Mouse (Mus musculus) right cerebral cortex, postnatal 10 days (tissue): Measurements from ENCODE around the gene Ifitm5.
A peak's percentile ranks its signal among the peaks of the same experiment; 100 is the strongest.

Experiments
- DNase-seq, 2 experiments: peaks; one replicate each; pipeline ENCODE4 v3.0.0; 2021; ENCODE audit warnings: low spot score in 2 of 2

Gene Ifitm5

DNA sequence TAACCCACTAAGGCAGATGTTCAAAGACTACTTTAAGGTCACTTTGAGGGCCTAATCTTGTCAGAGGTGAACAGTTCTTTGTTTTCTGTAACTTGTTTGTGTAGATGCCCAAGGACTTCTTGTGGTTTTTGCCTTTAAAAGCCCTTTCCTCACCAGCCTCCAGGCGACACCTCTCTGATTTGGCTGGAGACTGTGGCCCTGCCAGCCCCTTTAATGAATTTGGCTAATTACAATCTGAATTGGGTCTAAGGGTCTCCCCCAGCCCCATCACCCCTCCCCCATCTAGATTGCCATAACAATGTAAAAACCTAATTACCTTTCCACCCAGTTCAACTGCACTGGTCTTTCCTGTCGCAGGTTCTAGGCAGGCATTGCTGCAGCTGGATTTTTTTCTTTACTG is 12.6 kb upstream of the Ifitm5 start:
- DNase-seq, result no peak

DNA sequence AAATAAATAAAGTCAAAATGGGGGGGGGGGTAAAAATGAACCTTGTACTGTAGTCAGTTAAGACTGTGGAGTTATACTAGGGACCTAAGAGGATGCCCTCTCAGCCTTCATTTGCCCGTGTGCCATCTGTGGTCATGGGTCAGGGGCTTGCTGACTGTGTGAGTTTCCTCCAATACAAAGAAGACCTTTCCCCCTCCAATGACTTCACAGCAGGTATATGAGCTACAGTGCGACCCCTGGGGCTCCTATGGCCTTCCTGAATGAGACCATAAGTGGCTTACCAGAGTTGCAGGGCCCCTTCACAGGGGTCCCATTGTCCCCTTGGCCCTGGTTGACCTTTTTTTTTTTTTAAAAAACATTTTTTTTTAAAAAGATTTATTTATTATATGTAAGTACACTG is 11.3 kb upstream of the Ifitm5 start:
- no peak for DNase-seq

DNA sequence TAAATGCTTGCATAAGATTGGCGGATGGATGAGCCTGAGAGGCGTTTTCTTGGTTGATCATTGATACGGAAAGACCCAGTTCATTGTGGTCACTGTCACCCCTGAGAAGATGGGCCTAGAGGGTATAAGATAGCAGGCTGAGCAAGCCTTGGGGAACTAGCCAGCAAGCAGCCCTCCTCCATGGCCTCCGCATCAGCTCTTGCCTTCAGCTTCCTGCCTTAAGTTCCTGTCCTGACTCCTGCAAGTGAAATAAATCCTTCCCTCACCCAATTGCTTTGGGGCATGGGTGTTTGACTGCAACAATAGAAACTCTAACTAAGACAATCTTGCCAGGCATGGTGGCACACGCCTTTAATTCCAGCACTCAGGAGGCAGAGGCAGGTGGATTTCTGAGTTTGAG is 9.9 kb upstream of the Ifitm5 start:
- no peak for DNase-seq

DNA sequence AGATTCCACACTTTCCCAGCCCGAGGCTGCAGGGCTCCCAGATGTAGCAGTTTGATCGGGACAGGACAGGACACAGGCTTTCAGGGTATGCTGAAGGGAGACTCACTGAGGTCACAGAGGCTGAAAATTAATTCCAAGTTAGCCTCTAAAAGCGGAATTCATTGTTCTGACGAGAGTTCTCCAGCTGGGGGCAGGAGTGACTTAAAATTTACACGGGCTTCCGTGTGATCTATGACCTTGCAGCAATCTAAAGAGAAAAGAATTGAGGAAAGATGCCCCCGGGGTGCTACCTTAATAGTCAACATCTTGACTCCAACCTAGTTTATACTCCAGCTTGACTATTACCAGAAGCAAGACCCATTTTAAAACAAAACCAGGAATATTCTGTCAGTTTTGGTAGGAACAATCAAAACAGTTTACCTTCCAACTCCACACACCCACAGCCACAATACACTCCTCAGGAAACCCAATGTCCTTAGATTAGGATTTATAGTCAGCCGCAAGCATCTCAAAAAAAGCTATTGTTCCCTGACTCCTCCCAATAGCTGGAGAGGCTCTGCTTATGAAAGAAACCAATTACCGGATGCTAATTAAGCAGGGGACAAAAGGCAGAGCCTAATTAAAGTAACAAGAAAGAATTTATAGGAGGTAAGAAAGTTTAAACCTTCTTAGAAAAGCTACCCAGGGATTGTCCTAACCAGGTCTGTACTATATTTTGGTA is 9.2 kb upstream of the Ifitm5 start:
- peak in 1 of 2 experiments; percentile 46 for DNase-seq

DNA sequence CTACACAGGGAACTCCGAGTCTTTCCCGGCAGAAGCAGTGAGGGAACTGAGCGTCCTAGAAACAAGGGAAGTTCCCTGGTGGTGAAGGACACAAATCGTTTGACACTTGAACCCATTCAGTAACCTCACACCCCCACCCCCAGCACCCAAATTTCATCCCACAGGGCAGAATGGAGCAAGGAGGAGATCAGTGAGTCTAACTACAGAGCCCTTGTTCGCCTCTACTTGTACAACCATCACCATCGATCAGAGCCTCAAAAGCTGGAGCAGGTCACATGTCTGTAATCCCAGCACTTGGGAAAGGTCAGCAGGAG is 6.4 kb upstream of the Ifitm5 start:
- no peak for DNase-seq

DNA sequence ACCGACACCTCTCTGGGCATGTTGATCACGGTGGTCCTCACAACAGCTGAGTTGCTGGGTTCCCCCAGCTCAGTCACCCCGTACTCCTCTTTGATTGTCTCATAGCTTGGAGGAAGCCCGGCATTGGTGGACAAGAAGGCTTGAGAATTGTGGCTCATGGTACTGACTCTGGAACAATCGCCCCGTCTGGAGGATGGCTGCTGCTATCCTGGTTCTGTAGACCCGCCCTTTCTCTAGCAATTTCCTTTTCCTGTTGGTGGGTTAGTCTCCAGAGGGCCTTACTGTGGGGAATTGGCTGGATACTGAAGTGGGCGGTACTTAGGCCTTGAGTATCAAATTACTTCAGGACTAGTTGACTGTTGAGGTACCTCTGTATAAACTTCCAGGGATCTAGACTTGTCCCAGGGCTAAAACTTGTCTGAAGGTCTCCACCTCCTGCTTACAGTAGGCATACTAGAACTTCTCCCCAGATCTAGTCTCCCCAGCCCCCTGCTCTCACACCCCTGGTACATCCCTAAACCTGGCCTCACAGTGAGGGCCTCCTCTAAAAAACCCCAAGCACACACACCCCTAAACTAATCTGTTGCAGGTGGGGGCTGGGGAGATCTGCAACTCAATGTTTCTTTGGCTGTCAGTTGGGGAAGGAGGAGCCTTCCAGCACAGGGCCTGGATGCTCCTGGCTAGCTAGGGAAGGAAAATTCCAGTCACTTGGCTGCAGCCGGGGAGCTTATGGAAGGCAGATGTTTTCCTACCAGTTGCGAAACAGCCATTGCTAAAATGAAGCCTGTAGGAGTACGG is 5.9 kb upstream of the Ifitm5 start, which contains the start of the genes Gm45717 and Ifitm2:
TSS of gene Gm45717 (minus strand) at position 180 of the 798 bp plus-strand sequence.
TSS of gene Ifitm2 (minus strand) at position 230 of the 798 bp plus-strand sequence.
- no peak for DNase-seq

DNA sequence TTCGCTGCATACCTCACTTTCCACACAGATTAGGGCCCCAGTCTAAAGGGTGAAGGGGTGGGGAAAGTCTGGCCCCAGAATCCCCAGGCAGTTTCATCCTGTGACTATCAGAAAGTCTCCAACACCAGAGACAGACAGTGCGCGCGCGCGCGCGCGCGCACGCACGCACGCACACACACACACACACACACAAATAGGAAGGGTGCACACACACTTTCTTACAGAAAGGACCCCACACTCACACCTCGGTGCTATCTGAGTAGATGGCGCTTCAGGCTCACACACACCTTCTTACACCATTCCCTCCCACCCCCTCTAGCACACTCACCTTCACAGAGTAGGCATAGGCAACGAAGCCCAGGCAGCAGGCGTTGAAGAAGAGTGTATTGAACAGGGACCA is 5.3 kb upstream of the Ifitm5 start:
- DNase-seq, result no peak

DNA sequence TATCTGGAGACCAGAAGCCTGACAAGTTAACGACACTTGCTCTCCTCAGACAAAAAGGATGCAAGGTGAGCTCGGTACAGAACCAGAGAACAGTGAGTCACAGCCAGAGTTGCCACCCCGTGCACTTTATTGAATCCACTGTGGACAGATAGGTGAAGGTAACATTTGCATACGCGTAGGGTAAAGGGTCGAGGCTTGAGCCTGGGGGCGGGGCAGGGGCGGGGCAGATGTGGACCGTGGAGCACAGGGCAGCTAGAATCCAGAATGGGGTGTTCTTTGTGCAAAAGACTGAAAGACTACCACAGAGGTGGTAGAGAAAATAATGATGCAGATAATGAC is 4.6 kb upstream of the Ifitm5 start:
- DNase-seq, result no peak

DNA sequence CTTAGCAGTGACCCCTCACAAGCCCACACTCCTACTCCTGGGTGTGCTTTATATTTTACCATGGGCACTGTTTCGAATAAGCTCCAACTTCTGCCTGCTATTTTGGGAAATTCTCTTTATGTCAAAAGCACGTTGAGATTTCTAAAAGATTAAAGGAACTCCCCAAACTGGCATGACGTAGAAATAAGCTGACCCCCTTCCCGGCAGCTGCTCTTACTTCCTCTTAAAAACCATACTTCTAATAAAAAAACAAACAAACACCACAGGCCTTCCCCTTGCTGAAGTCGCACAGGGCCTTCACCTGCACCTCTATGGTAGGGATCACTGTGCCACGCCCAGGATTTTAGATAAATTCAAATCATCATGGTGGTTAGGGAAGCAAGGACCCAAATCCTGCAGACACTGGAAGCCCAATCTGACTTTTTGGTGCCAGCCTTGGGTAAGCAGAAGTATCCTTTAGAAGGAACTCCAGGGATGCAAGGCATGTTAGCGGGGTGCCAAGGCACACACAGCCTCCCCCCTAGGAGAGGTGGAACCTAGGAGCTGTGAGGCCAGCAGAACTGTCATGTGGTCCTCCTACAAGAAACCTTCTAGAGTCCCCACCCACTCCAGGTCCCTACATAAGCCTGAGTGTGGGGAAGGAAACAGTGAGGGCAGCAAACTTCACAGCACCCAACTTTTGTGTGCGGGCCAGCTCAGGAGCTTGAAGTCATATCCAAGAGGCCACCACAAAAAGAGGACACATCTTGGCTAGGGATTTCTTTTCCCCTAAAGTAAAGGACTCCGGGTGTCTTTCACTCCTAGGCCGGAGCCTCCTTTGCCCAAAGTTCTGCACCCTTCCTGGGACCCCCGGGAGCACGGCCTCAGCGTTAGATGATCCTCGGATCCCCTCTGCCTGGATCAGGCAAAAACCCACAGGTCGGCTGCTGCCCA is 4.0 kb upstream of the Ifitm5 start:
- DNase-seq, result no peak

DNA sequence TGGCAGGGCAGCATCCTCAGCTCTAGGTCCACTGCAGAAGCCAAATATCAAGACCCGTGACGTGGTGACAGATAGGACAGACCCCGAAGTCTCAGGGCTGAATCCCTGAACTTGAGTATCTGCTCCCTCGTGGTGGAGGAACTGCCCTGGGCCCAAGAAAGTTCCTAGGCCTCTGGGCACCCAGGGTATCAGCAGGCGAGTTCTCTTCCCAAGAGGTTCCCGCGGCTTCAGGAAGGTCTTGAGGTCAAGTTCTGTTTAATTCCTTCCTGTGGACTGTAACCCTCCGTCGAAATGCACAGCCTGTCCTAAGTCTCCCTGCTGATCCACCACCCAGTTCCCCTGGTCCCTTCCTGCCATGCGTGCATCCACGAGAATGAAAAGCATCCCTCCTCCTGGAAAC is 3.0 kb upstream of the Ifitm5 start:
- no peak for DNase-seq

DNA sequence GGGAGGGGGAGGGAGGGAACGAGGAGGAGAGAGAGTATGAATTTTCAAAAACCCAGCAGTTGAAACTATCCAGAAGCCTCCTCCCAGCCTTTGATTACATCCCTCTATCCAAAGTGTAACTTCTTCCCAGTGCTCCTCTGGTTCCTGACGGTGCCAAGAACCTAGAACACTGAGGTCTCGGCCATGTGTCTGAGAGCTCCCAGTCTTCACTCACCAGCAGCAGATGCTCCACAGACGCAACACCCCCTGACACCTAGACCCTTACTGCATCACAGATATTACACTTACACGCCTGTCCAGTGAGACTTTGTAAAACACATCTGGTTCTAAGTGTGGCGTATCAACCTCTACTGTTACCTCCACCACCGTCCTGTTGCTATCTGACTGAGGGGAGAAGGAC is 2.4 kb upstream of the Ifitm5 start:
- no peak for DNase-seq

DNA sequence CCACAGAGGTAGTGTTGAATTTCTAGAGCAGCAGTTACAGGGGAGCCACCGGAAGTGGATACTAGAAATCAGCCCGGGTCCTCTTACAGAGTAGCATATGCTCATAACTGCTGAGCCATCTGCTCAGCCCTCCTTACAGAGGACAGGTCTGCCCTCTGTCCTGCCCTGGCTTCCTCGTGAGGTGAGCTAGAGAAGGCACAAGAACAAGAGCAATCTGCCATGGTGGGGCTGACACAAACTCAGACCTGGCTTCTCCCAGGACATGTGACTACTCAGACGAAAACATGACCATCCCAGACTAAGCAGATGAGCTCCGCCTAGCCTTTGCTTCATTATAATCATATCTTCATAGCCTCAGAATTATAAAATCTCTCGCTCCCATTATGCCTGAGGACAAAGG is 1.7 kb upstream of the Ifitm5 start:
- no peak for DNase-seq

DNA sequence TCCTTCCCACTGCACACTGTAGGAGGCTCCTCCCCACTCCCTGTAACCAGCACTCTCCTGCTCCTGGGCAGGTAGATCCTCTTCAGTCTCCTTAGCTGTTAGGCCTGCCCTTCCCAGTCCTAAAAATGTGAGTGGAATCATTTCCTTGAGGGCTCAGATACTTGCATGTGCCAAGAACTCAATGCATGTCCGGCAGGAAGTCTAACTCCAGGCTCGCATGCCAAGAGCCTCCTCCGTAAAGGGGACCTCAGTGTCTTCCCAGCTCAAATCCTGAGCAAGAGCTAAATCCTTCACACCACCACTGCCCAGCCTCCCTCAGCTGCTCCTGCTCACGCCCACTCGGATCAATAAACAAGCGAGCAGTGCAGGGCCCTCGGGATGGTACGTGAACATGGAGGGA is 960 bp upstream of the Ifitm5 start:
- DNase-seq, result no peak

DNA sequence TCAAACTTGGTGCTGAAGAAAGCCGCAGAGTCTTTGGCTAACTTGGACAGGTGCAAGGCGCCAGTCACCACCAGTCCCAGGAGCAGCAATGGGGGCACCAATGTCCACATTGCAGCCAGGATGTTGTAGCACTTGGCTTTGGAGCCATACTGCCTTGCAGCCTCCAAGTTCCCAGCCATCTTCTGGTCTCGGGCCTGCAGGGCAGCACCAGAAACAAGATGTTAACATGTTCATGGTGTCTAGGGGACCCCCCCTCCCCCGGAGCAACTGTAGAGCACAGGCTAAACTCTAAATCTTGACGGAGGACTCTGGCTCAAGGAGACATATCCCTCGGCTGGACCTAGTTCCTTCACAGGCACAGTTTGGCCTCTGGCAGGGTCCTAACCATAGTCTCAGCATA is 836 bp downstream of the Ifitm5 start:
- no peak for DNase-seq

DNA sequence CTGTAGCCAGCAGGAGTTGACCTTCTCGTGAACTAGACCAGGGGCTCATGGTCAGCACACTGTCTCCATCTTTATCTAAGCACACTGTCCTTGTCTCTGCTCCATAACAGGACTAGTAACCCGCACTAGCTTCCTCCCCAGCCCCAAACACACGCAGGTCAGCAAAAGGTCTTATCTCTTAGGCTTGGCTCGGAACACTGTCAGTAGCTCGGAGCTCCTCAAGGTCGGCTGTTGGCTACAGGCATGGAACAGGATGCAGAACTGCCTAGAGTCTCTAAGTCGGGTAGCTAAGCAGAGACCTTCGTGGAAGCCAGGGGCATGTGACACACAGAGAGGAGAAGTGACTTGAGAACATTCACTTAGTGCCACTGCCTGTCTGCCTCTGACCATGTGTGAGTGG is 1.9 kb downstream of the Ifitm5 start:
- DNase-seq, result no peak

DNA sequence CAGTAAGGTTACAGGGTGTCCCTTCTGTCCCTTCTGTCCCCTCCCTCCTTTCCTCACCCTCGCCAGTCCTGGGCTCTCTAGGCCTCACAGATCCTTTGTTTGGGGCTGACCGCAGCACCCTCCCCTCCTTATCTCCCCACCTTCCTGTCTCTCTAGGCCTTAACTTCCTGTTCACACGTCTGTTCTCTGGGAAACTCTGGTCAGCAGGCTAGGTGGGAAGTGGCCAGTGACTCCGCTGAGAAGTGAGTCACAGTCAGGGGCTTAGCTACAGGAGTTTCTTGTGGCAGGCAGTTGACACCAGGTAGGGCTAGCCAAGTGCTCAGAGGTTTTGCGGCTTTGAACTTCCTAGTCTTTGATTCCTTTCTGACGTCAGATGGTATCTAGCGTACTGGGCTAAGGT is 3.1 kb downstream of the Ifitm5 start:
- DNase-seq, result no peak

DNA sequence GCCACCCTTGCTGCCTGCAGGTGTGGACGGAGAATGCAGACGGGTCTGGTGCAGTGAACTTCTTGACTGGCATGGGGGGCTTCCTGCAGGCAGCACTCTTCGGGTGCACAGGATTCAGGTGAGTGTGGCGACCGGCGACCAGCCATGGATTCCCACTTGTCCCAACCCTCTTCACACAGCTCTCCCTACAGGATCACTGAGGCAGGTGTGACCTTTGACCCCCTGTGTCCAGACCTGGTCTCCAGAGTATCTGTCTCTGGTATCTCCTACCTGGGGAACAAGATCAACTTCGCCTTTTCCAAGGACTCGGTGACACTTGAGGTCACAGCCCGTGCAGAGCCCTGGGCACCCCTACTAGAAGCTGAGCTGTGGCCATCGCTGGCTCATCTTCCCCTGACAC is 3.8 kb downstream of the Ifitm5 start:
- DNase-seq, result no peak

DNA sequence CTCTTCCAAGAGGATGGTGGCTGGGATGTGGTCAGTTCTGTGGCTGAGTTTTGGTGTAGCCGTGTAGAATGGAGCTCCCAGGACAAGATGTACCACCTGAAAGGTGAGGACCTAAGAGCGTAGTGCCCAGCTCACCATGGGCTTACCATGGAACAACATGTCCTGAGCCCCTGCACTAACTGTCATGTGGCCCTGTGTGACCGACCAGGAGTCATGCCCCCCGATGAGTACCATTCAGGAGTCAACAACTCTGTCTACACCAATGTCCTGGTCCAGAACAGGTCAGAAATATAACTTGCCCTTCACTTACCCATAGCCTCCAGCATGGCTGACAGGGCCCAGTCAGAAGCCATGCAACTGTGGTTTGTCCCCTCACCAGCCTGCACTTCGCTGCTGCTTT is 4.8 kb downstream of the Ifitm5 start:
- DNase-seq, result no peak

DNA sequence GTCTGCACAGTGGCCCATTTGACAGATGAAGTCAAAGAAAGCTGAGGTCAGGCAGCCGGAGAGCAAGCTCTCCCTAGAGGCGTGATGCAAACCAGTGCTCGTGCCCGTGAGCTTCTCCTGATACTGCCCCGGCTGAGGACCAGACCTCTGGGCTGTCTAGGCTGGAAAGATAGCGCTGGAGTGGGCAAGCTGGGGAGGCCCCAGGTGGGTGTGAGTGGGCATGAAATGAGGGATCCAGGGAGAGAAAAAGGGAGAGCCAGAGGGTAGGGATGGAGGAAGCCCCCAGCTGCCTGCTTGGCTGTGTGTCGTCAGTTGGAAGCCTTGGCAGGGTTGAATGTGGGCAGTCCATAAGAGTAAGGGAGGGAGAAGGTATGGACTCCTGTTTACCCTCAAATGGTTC is 5.9 kb downstream of the Ifitm5 start:
- DNase-seq, result no peak

DNA sequence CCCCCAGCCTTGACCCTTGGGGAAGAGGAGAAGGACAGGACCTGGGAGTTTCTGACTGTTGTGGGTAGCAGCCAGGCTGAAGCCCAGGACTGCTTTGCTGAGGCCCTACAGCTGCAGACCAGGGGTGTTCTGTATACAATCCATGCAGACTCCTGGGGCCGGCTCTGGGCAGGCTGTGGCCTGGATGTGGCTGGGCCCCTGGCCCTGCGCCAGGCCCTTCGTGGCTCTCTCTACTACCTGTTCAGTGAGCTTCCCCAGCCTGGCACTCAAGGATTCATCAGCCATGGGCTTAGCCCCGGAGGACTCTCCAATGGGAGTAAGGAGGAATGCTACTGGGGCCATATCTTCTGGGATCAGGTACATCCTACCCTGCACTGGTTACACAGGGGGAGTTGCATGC is 6.7 kb downstream of the Ifitm5 start:
- no peak for DNase-seq

DNA sequence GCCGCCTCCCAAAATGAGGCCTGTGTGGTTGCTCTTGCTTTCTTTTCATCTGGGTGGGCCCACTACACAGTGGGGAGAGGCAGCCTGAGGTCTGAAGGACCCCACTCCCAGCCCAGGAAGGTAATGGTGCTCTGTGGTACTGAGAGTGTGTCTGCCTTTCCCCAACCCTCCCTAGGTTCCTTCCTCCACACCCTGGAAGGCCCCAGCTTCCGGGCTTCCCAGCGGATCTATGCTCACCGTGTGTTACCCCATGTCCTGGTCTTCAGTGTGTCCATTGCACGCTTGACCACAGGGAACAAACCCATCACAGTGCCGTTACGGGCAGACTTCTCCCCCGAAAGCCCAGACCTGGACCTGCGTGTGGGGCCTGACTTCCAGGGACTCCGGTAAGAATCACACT is 7.3 kb downstream of the Ifitm5 start:
- DNase-seq, result no peak

DNA sequence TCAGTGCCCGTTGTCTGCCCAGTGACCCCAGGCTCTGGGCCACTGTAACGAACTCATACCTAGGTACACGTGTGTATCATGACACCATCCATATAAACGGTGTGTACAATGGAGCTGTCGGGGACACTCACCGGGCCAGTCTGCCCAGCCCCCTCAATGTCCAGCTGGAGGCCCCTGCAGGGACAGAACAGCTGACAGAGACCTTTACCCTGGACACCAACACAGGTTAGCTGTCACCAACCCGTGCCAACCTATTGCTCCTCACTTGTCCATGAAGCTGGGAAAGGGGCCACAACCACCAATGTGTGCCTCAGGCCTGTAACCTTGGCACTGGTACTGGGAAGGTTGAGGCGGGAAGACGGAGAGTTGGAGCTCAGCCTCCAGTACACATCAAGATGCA is 7.8 kb downstream of the Ifitm5 start:
- DNase-seq, result no peak
